Mouse (Mus musculus) kidney, adult 2 months (tissue): Measurements from ENCODE around the gene Rpl32. TPM values are rescaled to one million over a fixed set of nuclear protein-coding genes. Genes with fewer than 3 reads are reported as not detected.
"Not testable (repeated sequence)": the region's sequence is repeated elsewhere in the genome, so short reads cannot be mapped to it uniquely, and the experiment has no call there.

Experiments used
- DNase-seq: peaks from one replicate; pipeline ENCODE4 v3.0.0; 2021
- H3K27ac ChIP-seq: fragments of 200-500 bp; 2 replicates; pipeline ENCODE4 v1.5.1; 2012; ENCODE audit warnings: low read depth, low read length, control low read depth, inconsistent platforms; ENCODE audit not compliant: insufficient read depth
- H3K27me3 ChIP-seq: fragments of 200-500 bp; replicated peaks from 2 replicates; pipeline ENCODE4 v1.6.1; 2012; ENCODE audit warnings: mild to moderate bottlenecking, moderate library complexity, low read length, inconsistent platforms; ENCODE audit not compliant: control insufficient read depth, insufficient read depth
- H3K36me3 ChIP-seq: fragments of 200-500 bp; 2 replicates; pipeline ENCODE4 v1.6.1; 2012; ENCODE audit warnings: mild to moderate bottlenecking, moderate library complexity, low read length, inconsistent platforms; ENCODE audit not compliant: control insufficient read depth, insufficient read depth
- H3K4me1 ChIP-seq: fragments of 200-500 bp; 2 replicates; pipeline ENCODE4 v1.6.1; 2011; ENCODE audit warnings: low read length; ENCODE audit not compliant: control insufficient read depth, insufficient read depth
- H3K4me3 ChIP-seq: fragments of 200-500 bp; 2 replicates; pipeline ENCODE4 v1.5.1; 2011; ENCODE audit warnings: mild to moderate bottlenecking, low read depth, low read length, control low read depth; ENCODE audit not compliant: insufficient read depth
- CTCF ChIP-seq: fragments of 200-500 bp; conservative IDR thresholded peaks from 2 replicates; pipeline ENCODE4 v1.5.1; 2011; ENCODE audit warnings: low read depth, mild to moderate bottlenecking, control low read depth, low read length, moderate library complexity, mixed read lengths; ENCODE audit not compliant: insufficient read depth, insufficient read length
- POLR2A ChIP-seq: fragments of 200-500 bp; IDR thresholded peaks from one replicate; pipeline ENCODE4 v1.6.1; 2011; ENCODE audit warnings: low read depth, low read length, control low read depth
- WGBS: fragments of 180-500 bp; shearing (Covaris S2); methylation state at CpG from one replicate; pipeline ENCODE4 v1.1.7; 2018; 5-methylcytosine and 5-hydroxymethylcytosine counted together
- polyA plus RNA-seq: library from polyadenylated mRNA; depleted of rRNA; stranded (reverse); fragments of >200 nt; gene quantifications from 2 replicates; pipeline ENCODE4 v1.2.3, GENCODE M21; 2012

The Rpl32 gene
- polyA plus RNA-seq, 1 experiment: 560 TPM

- DNase-seq: no peak
- H3K27me3 ChIP-seq: no peaks in the 10 kb centered on the region
- no peak overlapping the region for H3K27ac ChIP-seq
- TF ChIP-seq POLR2A (no peak), CTCF (no peak)
- H3K36me3 ChIP-seq: no peaks in the 10 kb centered on the region
- no peak overlapping the region for H3K4me3 ChIP-seq
- WGBS: 86% methylated on average over 6 of the region's 6 CpGs
- H3K4me1 ChIP-seq: no peaks in the 10 kb centered on the region
These were observed 22.4 kb upstream of the Rpl32 start for GRCm38 (mm10) chr6:115830779-115831601.

- not testable (repeated sequence) for H3K27ac ChIP-seq
These were observed 15.4 kb upstream of the Rpl32 start for GRCm38 (mm10) chr6:115823850-115824464.

DNA sequence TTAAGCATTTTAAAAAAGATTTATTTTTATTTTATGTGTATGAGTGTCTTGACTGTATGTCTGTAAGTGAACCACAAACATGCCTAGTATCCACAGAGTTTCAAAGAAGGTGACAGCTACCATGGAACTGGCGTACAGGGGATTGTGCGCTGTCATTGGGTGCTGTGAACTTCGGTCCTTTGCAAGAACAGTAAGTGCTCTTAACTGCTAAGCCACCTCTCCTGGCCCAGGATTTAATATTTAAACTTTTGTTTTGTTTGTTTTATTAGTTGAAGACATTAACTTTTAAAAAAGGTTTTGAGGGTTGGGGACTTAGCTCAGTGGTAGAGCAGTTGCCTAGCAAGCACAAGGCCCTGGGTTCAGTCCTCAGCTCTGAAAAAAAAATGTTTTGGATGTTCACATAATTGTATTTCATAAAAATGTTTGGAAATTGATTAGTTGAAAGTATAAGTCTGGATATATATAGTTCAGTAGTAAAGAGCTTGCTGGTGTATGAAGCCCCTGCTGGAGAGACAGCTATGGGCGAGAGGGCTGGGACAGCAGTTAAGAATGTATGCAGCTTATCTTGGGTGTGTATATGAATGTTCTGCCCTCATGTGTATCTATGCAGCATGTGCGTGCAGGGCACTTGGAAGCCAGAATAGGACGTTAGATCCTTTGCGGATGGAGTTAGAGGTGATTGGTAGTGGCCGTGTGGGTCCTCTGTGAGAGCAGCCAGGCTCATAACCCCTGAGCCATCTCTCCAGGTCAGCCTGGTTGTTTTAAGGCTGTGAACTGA, 12.9 kb upstream of the Rpl32 start:
- Histone ChIP-seq H3K36me3 (no peaks in the 10 kb centered on the region), H3K27ac (no peak overlapping the region), H3K4me3 (no peak overlapping the region), H3K4me1 (no peaks in the 10 kb centered on the region), H3K27me3 (no peaks in the 10 kb centered on the region)
- DNase-seq: peak; percentile 53
- WGBS: 81% methylated on average over 8 of the region's 8 CpGs
- TF ChIP-seq POLR2A (no peak), CTCF (no peak)

More at GRCm38 (mm10) chr6:115823850-115824464, 15.4 kb upstream of the Rpl32 start:
- TF ChIP-seq CTCF: peak; percentile 73
- H3K27me3 ChIP-seq, H3K4me1 ChIP-seq, H3K36me3 ChIP-seq, H3K4me3 ChIP-seq: not testable (repeated sequence)
- 3% methylated on average over 6 of the region's 11 CpGs for WGBS
- DNase-seq: peak; percentile 71

- no peak for DNase-seq
- Histone ChIP-seq H3K27me3 (no peaks in the 10 kb centered on the region), H3K27ac (no peak overlapping the region), H3K4me3 (no peak overlapping the region), H3K36me3 (no peaks in the 10 kb centered on the region), H3K4me1 (no peaks in the 10 kb centered on the region)
- TF ChIP-seq POLR2A (no peak), CTCF (no peak)
- 81% methylated on average over 2 of the region's 2 CpGs for WGBS
These were observed 9.6 kb upstream of the Rpl32 start for GRCm38 (mm10) chr6:115818129-115818528.

DNA sequence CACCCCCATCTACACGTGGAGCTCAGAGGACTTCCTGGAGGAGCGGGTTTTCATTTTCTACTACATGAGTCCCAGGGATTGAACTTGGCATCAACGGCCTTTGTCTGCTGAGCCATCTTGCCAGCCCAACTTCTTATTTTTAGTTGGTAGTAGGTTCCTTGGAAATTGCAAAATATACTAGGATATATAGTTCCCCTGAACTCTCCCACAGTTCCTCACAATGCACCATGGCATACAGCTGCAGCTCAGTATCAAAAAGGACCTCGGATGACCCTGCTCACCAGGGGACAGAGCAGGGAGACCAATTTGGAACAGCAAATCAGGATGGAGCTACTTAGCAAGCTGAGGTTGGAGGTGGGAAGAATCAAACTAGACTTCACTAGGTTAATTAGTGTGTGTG, 6.5 kb upstream of the Rpl32 start:
- Histone ChIP-seq H3K4me1 (no peaks in the 10 kb centered on the region), H3K36me3 (no peaks in the 10 kb centered on the region), H3K4me3 (no peak overlapping the region), H3K27ac (no peak overlapping the region), H3K27me3 (no peaks in the 10 kb centered on the region)
- TF ChIP-seq CTCF (no peak), POLR2A (no peak)
- no peak for DNase-seq
- 77% methylated on average over 4 of the region's 4 CpGs for WGBS

GRCm38 (mm10) chr6:115814104-115814503, 5.6 kb upstream of the Rpl32 start:
- Histone ChIP-seq H3K4me3 (no peak overlapping the region), H3K27me3 (no peaks in the 10 kb centered on the region), H3K27ac (no peak overlapping the region), H3K36me3 (no peaks in the 10 kb centered on the region), H3K4me1 (no peaks in the 10 kb centered on the region)
- TF ChIP-seq POLR2A (no peak), CTCF (peak; percentile 83)
- DNase-seq: peak; percentile 73
- WGBS: 40% methylated on average over 4 of the region's 4 CpGs

GRCm38 (mm10) chr6:115811606-115812005, 3.1 kb upstream of the Rpl32 start:
- peaks cover 6% of the 10 kb centered on the region; the same call in 1 of the 2 replicates for H3K4me1 ChIP-seq
- 74% methylated on average over 8 of the region's 8 CpGs for WGBS
- no peaks in the 10 kb centered on the region for H3K27me3 ChIP-seq
- no peak for TF ChIP-seq POLR2A
- no peaks in the 10 kb centered on the region for H3K36me3 ChIP-seq
- no peak overlapping the region for H3K4me3 ChIP-seq
- H3K27ac ChIP-seq: no peak overlapping the region
- no peak for DNase-seq
